Comparison of ENCODE assay signal across 18 mouse cellular contexts in genomic region chr13:45189389-45189788, GRCm38 (mm10).
A peak's percentile ranks its signal among the peaks of the same experiment; 100 is the strongest.
DNase-seq lines count a peak whose midpoint lies in the region; ATAC-seq and TF ChIP-seq lines count a peak whose summit lies in the region.
"Had no signal": no experiment of that assay in that cellular context is flagged by ENCODE, and none has a peak within 500 bp of the region (broad histone marks: within the 10 kb centered on the region; RNA-seq: fewer than 3 reads in every experiment).

No protein-coding gene starts in this region.

- peaks cover 6% of the 10 kb centered on the region for H3K4me1 ChIP-seq in forebrain, embryonic 14.5 days (ENCODE audit: control insufficient read depth, insufficient read depth, low read length)
- peaks cover 4% of the 10 kb centered on the region; the same call in 1 of the 2 replicates for H3K4me1 ChIP-seq in forebrain, postnatal 0 days (ENCODE audit: insufficient read depth)
- H3K4me1 ChIP-seq in midbrain, embryonic 12.5 days, result peaks cover 6% of the 10 kb centered on the region; the same call in 1 of the 2 replicates
- H3K4me1 ChIP-seq in midbrain, embryonic 10.5 days, result no peaks in the 10 kb centered on the region
- H3K4me1 ChIP-seq in hindbrain, embryonic 14.5 days (replicated peaks; ENCODE audit: control insufficient read depth, insufficient read depth, low read length), result 0 out of 2 replicates have a peak, but pooled peaks cover 4% of the 10 kb centered on the region
- H3K4me1 ChIP-seq: heart, embryonic 15.5 days; stomach, embryonic 15.5 days had no signal

- WGBS in forebrain, embryonic 14.5 days, result 8% methylated on average over 6 of the region's 6 CpGs
- 24% methylated on average over 6 of the region's 6 CpGs for WGBS in forebrain, postnatal 0 days
- 37% methylated on average over 6 of the region's 6 CpGs for WGBS in midbrain, embryonic 12.5 days
- WGBS in midbrain, embryonic 10.5 days, result 61% methylated on average over 6 of the region's 6 CpGs
- WGBS in hindbrain, embryonic 14.5 days, result 24% methylated on average over 6 of the region's 6 CpGs

- no peak for TF ChIP-seq CTCF in forebrain, postnatal 0 days (IDR thresholded peaks at IDR 0.05; ENCODE audit: low read depth)

- H3K27me3 ChIP-seq in forebrain, embryonic 14.5 days (replicated peaks; ENCODE audit: control insufficient read depth, insufficient read depth, low read length), result no peaks in the 10 kb centered on the region
- no peaks in the 10 kb centered on the region for H3K27me3 ChIP-seq in forebrain, postnatal 0 days (ENCODE audit: insufficient read depth, low read length)
- H3K27me3 ChIP-seq in midbrain, embryonic 12.5 days, result no peaks in the 10 kb centered on the region
- H3K27me3 ChIP-seq in midbrain, embryonic 10.5 days (ENCODE audit: low read depth, poor library complexity, severe bottlenecking), result no peaks in the 10 kb centered on the region
- no peaks in the 10 kb centered on the region for H3K27me3 ChIP-seq in hindbrain, embryonic 14.5 days (ENCODE audit: control insufficient read depth, insufficient read depth, low read length)
- H3K27me3 ChIP-seq: heart, embryonic 15.5 days; stomach, embryonic 15.5 days had no signal

- no peak overlapping the region for H3K27ac ChIP-seq in forebrain, embryonic 14.5 days (ENCODE audit: low read depth, low read length)
- no peak overlapping the region for H3K27ac ChIP-seq in forebrain, postnatal 0 days (ENCODE audit: low read depth, low read length)
- H3K27ac ChIP-seq in midbrain, embryonic 12.5 days (replicated peaks), result 0 out of 2 replicates have a peak overlapping the region, but pooled peaks have one; percentile 10
- H3K27ac ChIP-seq in midbrain, embryonic 10.5 days (replicated peaks), result no peak overlapping the region
- no peak overlapping the region for H3K27ac ChIP-seq in hindbrain, embryonic 14.5 days
- H3K27ac ChIP-seq: heart, embryonic 15.5 days; liver, embryonic 14.5 days; stomach, embryonic 15.5 days had no signal

- no peaks in the 10 kb centered on the region for H3K9me3 ChIP-seq in forebrain, embryonic 14.5 days (replicated peaks; ENCODE audit: control insufficient read depth, low read length)
- H3K9me3 ChIP-seq in forebrain, postnatal 0 days (ENCODE audit: low read length), result no peaks in the 10 kb centered on the region
- H3K9me3 ChIP-seq in midbrain, embryonic 12.5 days, result no peaks in the 10 kb centered on the region
- no peaks in the 10 kb centered on the region for H3K9me3 ChIP-seq in midbrain, embryonic 10.5 days (replicated peaks)
- H3K9me3 ChIP-seq in hindbrain, embryonic 14.5 days (ENCODE audit: control insufficient read depth, low read length), result no peaks in the 10 kb centered on the region
- H3K9me3 ChIP-seq: heart, embryonic 15.5 days; stomach, embryonic 15.5 days had no signal

- no peaks in the 10 kb centered on the region for H3K36me3 ChIP-seq in forebrain, embryonic 14.5 days (ENCODE audit: control insufficient read depth, insufficient read depth, low read length)
- H3K36me3 ChIP-seq in forebrain, postnatal 0 days (ENCODE audit: insufficient read depth), result no peaks in the 10 kb centered on the region
- no peaks in the 10 kb centered on the region for H3K36me3 ChIP-seq in midbrain, embryonic 12.5 days
- H3K36me3 ChIP-seq in midbrain, embryonic 10.5 days, result no peaks in the 10 kb centered on the region
- no peaks in the 10 kb centered on the region for H3K36me3 ChIP-seq in hindbrain, embryonic 14.5 days (replicated peaks; ENCODE audit: control insufficient read depth, insufficient read depth)
- H3K36me3 ChIP-seq: heart, embryonic 15.5 days; stomach, embryonic 15.5 days had no signal

- H3K9ac ChIP-seq in forebrain, embryonic 14.5 days (ENCODE audit: low read length), result no peak overlapping the region
- H3K9ac ChIP-seq in forebrain, postnatal 0 days, result no peak overlapping the region
- H3K9ac ChIP-seq in midbrain, embryonic 12.5 days (replicated peaks), result no peak overlapping the region
- no peak overlapping the region for H3K9ac ChIP-seq in hindbrain, embryonic 14.5 days
- H3K9ac ChIP-seq: heart, embryonic 15.5 days; liver, embryonic 14.5 days; stomach, embryonic 15.5 days had no signal

- DNase-seq in forebrain, embryonic 14.5 days (ENCODE audit: low spot score), result peak; percentile 49
- no peak for DNase-seq in forebrain, postnatal 0 days
- no peak for DNase-seq in midbrain, embryonic 10.5 days (ENCODE audit: low spot score)
- DNase-seq in hindbrain, embryonic 14.5 days (ENCODE audit: low spot score), result peak; percentile 27
- DNase-seq in retina, embryonic 14.5 days (ENCODE audit: low spot score), result peak; percentile 47
- DNase-seq in MN1 (ENCODE audit: low spot score), result no peak
- DNase-seq: cerebellum, postnatal 25 days; heart, adult 18-20 months; kidney, adult 9 months; layer of hippocampus, postnatal 36 days; right cerebral cortex, adult 18-20 months; spleen, adult 18-20 months; thymus, adult 2 months had no signal

- H3K4me3 ChIP-seq in forebrain, embryonic 14.5 days (ENCODE audit: low read depth, low read length), result no peak overlapping the region
- H3K4me3 ChIP-seq in forebrain, postnatal 0 days (ENCODE audit: low read depth, low read length), result no peak overlapping the region
- H3K4me3 ChIP-seq in midbrain, embryonic 12.5 days, result no peak overlapping the region
- no peak overlapping the region for H3K4me3 ChIP-seq in midbrain, embryonic 10.5 days
- no peak overlapping the region for H3K4me3 ChIP-seq in hindbrain, embryonic 14.5 days (replicated peaks; ENCODE audit: low read length)
- H3K4me3 ChIP-seq: heart, embryonic 15.5 days; stomach, embryonic 15.5 days had no signal

- 0 out of 2 replicates have a peak, but pooled peaks have one; percentile 37 for ATAC-seq in forebrain, embryonic 14.5 days
- no peak for ATAC-seq in forebrain, postnatal 0 days
- ATAC-seq in midbrain, embryonic 12.5 days (ENCODE audit: low FRiP score, low read depth), result no peak
- ATAC-seq in hindbrain, embryonic 14.5 days (ENCODE audit: low FRiP score), result peak; percentile 72; the same call in 1 of the 2 replicates
- ATAC-seq: lung, postnatal 0 days had no signal

- H3K4me2 ChIP-seq in forebrain, embryonic 14.5 days (ENCODE audit: low read length), result no peak overlapping the region
- H3K4me2 ChIP-seq in forebrain, postnatal 0 days (ENCODE audit: low read depth), result no peak overlapping the region
- H3K4me2 ChIP-seq in midbrain, embryonic 12.5 days (replicated peaks), result no peak overlapping the region
- H3K4me2 ChIP-seq in hindbrain, embryonic 14.5 days (replicated peaks), result no peak overlapping the region
- H3K4me2 ChIP-seq: heart, embryonic 15.5 days; stomach, embryonic 15.5 days had no signal

Comparison
In these comparisons a context has a peak if more than half of its experiments do, and no peak if none do; other contexts are left out.
1. ATAC-seq: peak in forebrain, embryonic 14.5 days (single experiment) and hindbrain, embryonic 14.5 days (single experiment); none in forebrain, postnatal 0 days (single experiment) and midbrain, embryonic 12.5 days (single experiment).
2. DNase-seq: peak in forebrain, embryonic 14.5 days (single experiment), hindbrain, embryonic 14.5 days (single experiment) and retina, embryonic 14.5 days (single experiment); none in forebrain, postnatal 0 days (single experiment), midbrain, embryonic 10.5 days (single experiment) and MN1 (single experiment).